Mouse (Mus musculus) small intestine, adult 2 months (tissue): ENCODE results near the gene Tmcc1.

Source experiments
- CTCF ChIP-seq: fragments of 200-500 bp; IDR thresholded peaks from 2 replicates; pipeline ENCODE4 v1.5.1; 2012; ENCODE audit warnings: low read depth, mild to moderate bottlenecking, control low read depth, inconsistent platforms, low read length, moderate library complexity, mixed read lengths; ENCODE audit not compliant: insufficient replicate concordance, insufficient read length; ENCODE audit errors: extremely low read depth
- POLR2A ChIP-seq: fragments of 200-500 bp; IDR thresholded peaks from 2 replicates; pipeline ENCODE4 v1.6.1; 2012; ENCODE audit warnings: low read depth, mild to moderate bottlenecking, control low read depth, inconsistent platforms, low read length, moderate library complexity

GRCm38 (mm10) chr6:115991108-115991880, 202.0 kb downstream of the Tmcc1 start:
- TF ChIP-seq CTCF (no peak), POLR2A (no peak)
